Mouse (Mus musculus) forebrain, embryonic 13.5 days (tissue): Measurements from ENCODE around the gene Trappc2l. TPM values are rescaled to one million over a fixed set of nuclear protein-coding genes. Genes with fewer than 3 reads are reported as not detected.

Source experiments
- ATAC-seq: fragments of 200-750 bp; cut with Nextera tagmentation; 2 replicates; pipeline ENCODE4 v1.8.0; 2017
- H3K27ac ChIP-seq: fragments of 300-500 bp; sonication (generic); 2 replicates; pipeline ENCODE4 v1.5.1; 2015; ENCODE audit warnings: inconsistent platforms, mild to moderate bottlenecking, moderate library complexity
- H3K27me3 ChIP-seq: fragments of 300-500 bp; sonication (generic); 2 replicates; pipeline ENCODE4 v1.6.1; 2015; ENCODE audit warnings: mild to moderate bottlenecking, inconsistent platforms
- H3K36me3 ChIP-seq: fragments of 300-500 bp; sonication (generic); 2 replicates; pipeline ENCODE4 v1.6.1; 2015; ENCODE audit warnings: mild to moderate bottlenecking, inconsistent platforms; ENCODE audit not compliant: poor library complexity, severe bottlenecking
- H3K4me1 ChIP-seq: fragments of 300-500 bp; sonication (generic); 2 replicates; pipeline ENCODE4 v1.6.1; 2015; ENCODE audit warnings: inconsistent platforms
- H3K4me2 ChIP-seq: fragments of 300-500 bp; sonication (generic); 2 replicates; pipeline ENCODE4 v1.6.1; 2015; ENCODE audit warnings: inconsistent platforms, mild to moderate bottlenecking, moderate library complexity
- H3K4me3 ChIP-seq: fragments of 300-500 bp; sonication (generic); 2 replicates; pipeline ENCODE4 v1.5.1; 2015; ENCODE audit warnings: mild to moderate bottlenecking, inconsistent platforms
- H3K9ac ChIP-seq: fragments of 300-500 bp; sonication (generic); 2 replicates; pipeline ENCODE4 v1.6.1; 2015; ENCODE audit warnings: mild to moderate bottlenecking, inconsistent platforms
- H3K9me3 ChIP-seq: fragments of 300-500 bp; sonication (generic); replicated peaks from 2 replicates; pipeline ENCODE4 v1.6.1; 2016; ENCODE audit warnings: inconsistent platforms
- WGBS: fragments of 180-500 bp; shearing (Covaris S2); methylation state at CpG from one replicate; pipeline ENCODE4 v1.1.7; 2015; 5-methylcytosine and 5-hydroxymethylcytosine counted together
- microRNA-seq: library from miRNA; unstranded; fragments of <30 nt; microRNA quantifications from one replicate; pipeline ENCODE4, GENCODE M21; 2016
- polyA plus RNA-seq: library from polyadenylated mRNA; unstranded; fragments of >200 nt; fragmentation: Nextera tagmentation; extraction: Ambion mirVana; gene quantifications from 2 replicates; pipeline ENCODE4 v1.2.1, GENCODE M21; 2015

The Trappc2l gene
- polyA plus RNA-seq, 1 experiment from 2014 or later: 69.3 TPM

- no peak overlapping the region for H3K9ac ChIP-seq
- H3K36me3 ChIP-seq: no peaks in the 10 kb centered on the region
- ATAC-seq: no peak
- no peak overlapping the region for H3K4me2 ChIP-seq
- no peaks in the 10 kb centered on the region; the same call in 1 of the 2 replicates for H3K9me3 ChIP-seq
- peaks cover 10% of the 10 kb centered on the region; the same call in 1 of the 2 replicates for H3K27me3 ChIP-seq
- peaks cover 71% of the 10 kb centered on the region for H3K4me1 ChIP-seq
- 81% methylated on average over 5 of the region's 5 CpGs for WGBS
- no peak overlapping the region for H3K27ac ChIP-seq
- H3K4me3 ChIP-seq: no peak overlapping the region
Measured at GRCm38 (mm10) chr8:122663670-122664069, 52.2 kb downstream of the Trappc2l start.

- H3K4me1 ChIP-seq: peaks cover 80% of the 10 kb centered on the region
- H3K4me2 ChIP-seq: peak overlapping the region; percentile 33; the same call in 1 of the 2 replicates
- H3K4me3 ChIP-seq: no peak overlapping the region
- no peak overlapping the region for H3K9ac ChIP-seq
- peaks cover 20% of the 10 kb centered on the region; the same call in 1 of the 2 replicates for H3K27me3 ChIP-seq
- ATAC-seq: peak; percentile 57
- 40% methylated on average over 8 of the region's 8 CpGs for WGBS
- no peaks in the 10 kb centered on the region for H3K36me3 ChIP-seq
- H3K9me3 ChIP-seq: no peaks in the 10 kb centered on the region; the same call in 1 of the 2 replicates
- H3K27ac ChIP-seq: peak overlapping the region; percentile 79
Measured at GRCm38 (mm10) chr8:122665221-122665620, 53.8 kb downstream of the Trappc2l start.

- H3K9ac ChIP-seq: no peak overlapping the region
- peak; percentile 79 for ATAC-seq
- H3K27ac ChIP-seq: peak overlapping the region; percentile 79
- H3K4me1 ChIP-seq: peaks cover 83% of the 10 kb centered on the region
- WGBS: 55% methylated on average over 12 of the region's 14 CpGs
- H3K9me3 ChIP-seq: no peaks in the 10 kb centered on the region
- peaks cover 26% of the 10 kb centered on the region for H3K27me3 ChIP-seq
- H3K4me2 ChIP-seq: peak overlapping the region; percentile 33; the same call in 1 of the 2 replicates
- no peak overlapping the region for H3K4me3 ChIP-seq
- H3K36me3 ChIP-seq: no peaks in the 10 kb centered on the region
Measured at GRCm38 (mm10) chr8:122665667-122666316, 54.4 kb downstream of the Trappc2l start.

Small RNA genes within 50 kb of the gene (microRNA-seq; reads per million reads assigned to microRNA genes)
- not detected for gene Mir6396

Other genes with a start within 250 kb of the Trappc2l start
- gene Zc3h18, start 235.0 kb upstream of the Trappc2l start, polyA plus RNA-seq: 47.4 and 52.2 TPM in 2 replicates
- gene Il17c, start 189.6 kb upstream of the Trappc2l start, polyA plus RNA-seq: not detected in 2 replicates
- 28.8 and 33.9 TPM in 2 replicates for gene Cyba, start 178.7 kb upstream of the Trappc2l start, polyA plus RNA-seq
- 38.3 and 42.2 TPM in 2 replicates for gene Mvd, start 168.2 kb upstream of the Trappc2l start, polyA plus RNA-seq
- 0.10 TPM in 1 of 2 replicates, not detected in the other for gene Snai3, start 150.9 kb upstream of the Trappc2l start, polyA plus RNA-seq
- 33.6 and 36.1 TPM in 2 replicates for gene Rnf166, start 135.6 kb upstream of the Trappc2l start, polyA plus RNA-seq
- 69.1 and 69.9 TPM in 2 replicates for gene Ctu2, start 135.5 kb upstream of the Trappc2l start, polyA plus RNA-seq
- gene Piezo1, start 60.3 kb upstream of the Trappc2l start, polyA plus RNA-seq: 1.4 and 2.0 TPM in 2 replicates
- gene Cdt1, start 43.6 kb upstream of the Trappc2l start, polyA plus RNA-seq: 29.1 and 32.3 TPM in 2 replicates
- 193 and 198 TPM in 2 replicates for gene Aprt, start 34.7 kb upstream of the Trappc2l start, polyA plus RNA-seq
- gene Galns, start 177 bp upstream of the Trappc2l start, polyA plus RNA-seq: 3.0 and 3.2 TPM in 2 replicates
- not detected in 2 replicates for gene Pabpn1l, start 11.1 kb downstream of the Trappc2l start, polyA plus RNA-seq
- gene Cbfa2t3, start 87.5 kb downstream of the Trappc2l start, polyA plus RNA-seq: 12.4 and 13.9 TPM in 2 replicates
- 15.4 and 17.4 TPM in 2 replicates for gene Acsf3, start 163.8 kb downstream of the Trappc2l start, polyA plus RNA-seq
- 0.28 and 0.74 TPM in 2 replicates for gene Cdh15, start 236.3 kb downstream of the Trappc2l start, polyA plus RNA-seq